Mouse (Mus musculus) mammary gland, adult 2 months (tissue): ENCODE data around the gene Tspan3. TPM values are rescaled to one million over a fixed set of nuclear protein-coding genes. Genes with fewer than 3 reads are reported as not detected.

Experiments
- polyA plus RNA-seq: library from polyadenylated mRNA; depleted of rRNA; stranded (reverse); fragments of >200 nt; gene quantifications from 2 replicates; pipeline ENCODE4 v1.2.3, GENCODE M21; 2012; ENCODE audit warnings: low replicate concordance; rRNA removed

The Tspan3 gene
- polyA plus RNA-seq = 192 and 287 TPM in 2 replicates

GRCm38 (mm10) chr9:56165377-56165776, at the start of gene Tspan3:
TSS of gene Tspan3 (minus strand) at chr9:56165477.

DNA sequence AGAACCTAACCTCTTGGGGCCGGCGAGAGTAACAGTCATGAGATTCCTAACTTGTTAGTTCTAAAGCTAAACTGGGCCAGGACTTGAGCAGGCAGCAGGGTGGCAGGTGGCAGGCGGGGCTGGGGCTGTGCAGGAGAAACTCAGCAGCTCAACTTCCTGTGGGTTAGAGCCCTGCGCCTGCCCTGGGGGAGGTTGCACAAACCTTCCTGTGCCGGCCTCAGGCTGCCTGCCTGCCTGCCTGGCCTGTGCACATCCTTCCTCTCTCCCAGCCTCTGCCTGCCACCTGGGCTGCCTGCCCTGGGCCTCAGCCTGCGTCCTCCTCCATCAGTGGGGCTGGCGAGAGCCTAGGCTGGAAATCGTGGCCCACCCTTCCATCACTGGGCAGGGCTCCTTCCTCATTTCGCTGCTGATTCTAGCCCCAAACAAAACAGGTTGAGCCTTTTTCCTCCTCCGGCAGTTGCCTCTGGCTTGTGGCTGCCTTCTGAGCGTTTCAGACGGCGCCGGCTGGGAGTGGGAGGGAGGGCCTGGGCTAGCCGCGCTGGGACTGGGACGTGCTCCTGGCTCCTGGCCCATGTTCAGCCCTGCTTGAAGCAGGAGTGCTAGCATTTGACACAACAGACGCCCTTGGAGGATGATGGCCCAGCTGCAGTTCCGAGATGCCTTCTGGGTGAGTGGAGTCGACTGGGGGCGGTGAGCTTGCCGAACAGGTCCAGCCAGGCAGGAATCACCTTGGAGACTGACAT, 75.3 kb downstream of the Tspan3 start, which contains the start of gene Pstpip1:
Gene Pstpip1, plus strand, starts transcription at position 185 of the 743 bp plus-strand sequence.

Other genes starting within 250 kb of the Tspan3 start
- gene Scaper, start 227.4 kb downstream of the Tspan3 start, polyA plus RNA-seq = 4.4 and 7.3 TPM in 2 replicates
- gene 4930563M21Rik, start 154.9 kb downstream of the Tspan3 start, polyA plus RNA-seq = not detected in 2 replicates
- gene Rcn2, start 123.6 kb downstream of the Tspan3 start, polyA plus RNA-seq = 20.4 and 85.3 TPM in 2 replicates
- 19.5 and 31.6 TPM in 2 replicates for gene Pstpip1, start 75.5 kb downstream of the Tspan3 start, polyA plus RNA-seq